Mouse (Mus musculus) embryonic facial prominence, embryonic 14.5 days (tissue): ENCODE results near the gene Ccdc151. TPM values are rescaled to one million over a fixed set of nuclear protein-coding genes. Genes with fewer than 3 reads are reported as not detected.

Source experiments
- ATAC-seq: fragments of 200-750 bp; cut with Nextera tagmentation; 2 replicates; pipeline ENCODE4 v1.8.0; 2017; ENCODE audit warnings: low read depth, moderate number of reproducible peaks, moderate TSS enrichment
- DNase-seq: peaks from one replicate; pipeline ENCODE4 v3.0.0-alpha.2; 2015; ENCODE audit warnings: low spot score
- H3K27ac ChIP-seq: fragments of 300-500 bp; sonication (generic); replicated peaks from 2 replicates; pipeline ENCODE4 v1.5.1; 2014; ENCODE audit warnings: low read depth, mild to moderate bottlenecking, low read length, moderate library complexity
- H3K27me3 ChIP-seq: fragments of 300-500 bp; sonication (generic); replicated peaks from 2 replicates; pipeline ENCODE4 v1.6.1; 2014; ENCODE audit warnings: low read length; ENCODE audit not compliant: control insufficient read depth, insufficient read depth
- H3K36me3 ChIP-seq: fragments of 300-500 bp; sonication (generic); 2 replicates; pipeline ENCODE4 v1.6.1; 2014; ENCODE audit warnings: low read length, mixed read lengths; ENCODE audit not compliant: control insufficient read depth, insufficient read depth
- H3K4me1 ChIP-seq: fragments of 300-500 bp; sonication (generic); 2 replicates; pipeline ENCODE4 v1.6.1; 2014; ENCODE audit warnings: antibody characterized with exemption, low read length; ENCODE audit not compliant: control insufficient read depth, insufficient read depth
- H3K4me2 ChIP-seq: fragments of 300-500 bp; sonication (generic); 2 replicates; pipeline ENCODE4 v1.6.1; 2014; ENCODE audit warnings: low read depth, mild to moderate bottlenecking, low read length, moderate library complexity, mixed read lengths
- H3K4me3 ChIP-seq: fragments of 300-500 bp; sonication (generic); 2 replicates; pipeline ENCODE4 v1.5.1; 2014; ENCODE audit warnings: low read depth, mild to moderate bottlenecking, low read length
- H3K9ac ChIP-seq: fragments of 300-500 bp; sonication (generic); 2 replicates; pipeline ENCODE4 v1.6.1; 2014; ENCODE audit warnings: low read depth, mild to moderate bottlenecking, low read length, moderate library complexity, mixed read lengths
- H3K9me3 ChIP-seq: fragments of 300-500 bp; sonication (generic); 2 replicates; pipeline ENCODE4 v1.6.1; 2016; ENCODE audit warnings: low read length; ENCODE audit not compliant: control insufficient read depth
- WGBS: fragments of 180-500 bp; shearing (Covaris S2); extraction: QIAGEN DNeasy Blood & Tissue Kit; methylation state at CpG from one replicate; pipeline ENCODE4 v1.1.7; 2014; 5-methylcytosine and 5-hydroxymethylcytosine counted together
- polyA plus RNA-seq: library from polyadenylated mRNA; unstranded; fragments of >200 nt; fragmentation: Nextera tagmentation; extraction: Ambion mirVana; gene quantifications from 2 replicates; pipeline ENCODE4 v1.2.1, GENCODE M21; 2014

Ccdc151 gene
- polyA plus RNA-seq, 1 experiment from 2014 or later = 4.8 TPM

DNA sequence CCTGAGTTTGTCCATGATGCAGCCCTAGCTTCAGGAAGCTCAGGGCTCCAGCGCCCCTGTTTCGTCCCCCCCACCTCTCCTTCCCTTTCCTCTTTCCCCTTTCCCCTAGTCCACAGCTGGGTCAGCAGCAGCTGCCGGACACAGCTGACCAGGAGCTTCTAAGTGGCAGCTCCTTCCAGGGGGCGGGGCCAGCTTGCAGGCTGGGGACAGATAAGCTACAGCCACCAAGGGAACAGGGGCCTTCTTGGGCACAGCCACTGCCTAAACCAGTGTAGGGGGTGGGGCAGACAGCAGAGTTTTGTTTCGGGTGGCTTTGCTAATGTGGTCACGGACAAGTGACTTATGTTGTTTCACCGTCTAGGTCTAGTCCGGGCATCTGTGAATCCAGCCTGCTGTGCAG, 39.0 kb downstream of the Ccdc151 start, which contains the start of gene Epor:
TSS of gene Epor (minus strand) at position 90 of the 400 bp plus-strand sequence.
- H3K27ac ChIP-seq = no peak within 1 kb of the TSS
- peak within 1 kb of the TSS; percentile 51 for H3K4me3 ChIP-seq
- no peaks in the 10 kb centered on the region for H3K36me3 ChIP-seq
- H3K9me3 ChIP-seq = no peaks in the 10 kb centered on the region
- ATAC-seq = 0 out of 2 replicates have a peak, but pooled peaks have one; percentile 19
- peaks cover 48% of the 10 kb centered on the region for H3K27me3 ChIP-seq
- WGBS = 18% methylated on average over 5 of the region's 8 CpGs
- H3K4me2 ChIP-seq = peak within 1 kb of the TSS; percentile 91
- H3K4me1 ChIP-seq = peaks cover 8% of the 10 kb centered on the region
- peak within 1 kb of the TSS; percentile 55 for H3K9ac ChIP-seq
- peak; percentile 56 for DNase-seq

DNA sequence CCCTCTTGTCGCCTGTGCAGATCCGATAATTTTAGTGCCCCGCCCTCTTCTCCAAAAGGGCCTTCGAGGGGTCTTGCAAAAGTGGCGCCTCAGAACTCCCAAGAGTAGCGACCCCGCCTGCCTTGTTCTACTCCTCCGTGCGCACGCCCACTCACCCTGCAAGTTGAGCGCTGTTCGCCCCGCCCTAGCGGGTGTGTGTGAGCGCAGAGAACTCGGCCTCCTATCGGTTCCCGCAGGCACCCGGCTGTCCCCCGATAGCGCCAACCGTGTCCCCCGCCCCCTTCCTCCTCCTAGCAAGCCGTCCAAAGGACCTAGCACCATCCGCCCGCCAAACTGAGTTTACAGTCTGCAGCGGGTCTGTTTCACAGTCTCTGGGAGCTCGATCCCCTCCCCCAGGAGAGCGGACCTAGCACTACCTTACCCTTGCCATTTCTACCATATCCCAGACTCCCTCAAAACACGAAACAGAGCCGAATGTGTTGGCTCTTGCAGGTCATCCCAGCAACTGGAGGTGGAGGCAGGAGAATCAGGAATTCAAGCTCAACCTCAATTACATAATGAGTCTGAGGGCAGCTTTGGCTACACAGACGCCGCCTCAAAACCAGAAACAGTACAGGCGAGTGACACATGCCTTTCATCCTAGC, 39.9 kb downstream of the Ccdc151 start:
- Histone ChIP-seq H3K4me1 (peaks cover 8% of the 10 kb centered on the region), H3K36me3 (no peaks in the 10 kb centered on the region), H3K9me3 (no peaks in the 10 kb centered on the region), H3K27me3 (peaks cover 48% of the 10 kb centered on the region), H3K9ac (peak overlapping the region; percentile 55), H3K4me3 (peak overlapping the region; percentile 51), H3K4me2 (peak overlapping the region; percentile 91), H3K27ac (no peak overlapping the region)
- DNase-seq (peak; percentile 88), ATAC-seq (peak; percentile 86)
- WGBS = 2% methylated on average over 27 of the region's 34 CpGs

DNA sequence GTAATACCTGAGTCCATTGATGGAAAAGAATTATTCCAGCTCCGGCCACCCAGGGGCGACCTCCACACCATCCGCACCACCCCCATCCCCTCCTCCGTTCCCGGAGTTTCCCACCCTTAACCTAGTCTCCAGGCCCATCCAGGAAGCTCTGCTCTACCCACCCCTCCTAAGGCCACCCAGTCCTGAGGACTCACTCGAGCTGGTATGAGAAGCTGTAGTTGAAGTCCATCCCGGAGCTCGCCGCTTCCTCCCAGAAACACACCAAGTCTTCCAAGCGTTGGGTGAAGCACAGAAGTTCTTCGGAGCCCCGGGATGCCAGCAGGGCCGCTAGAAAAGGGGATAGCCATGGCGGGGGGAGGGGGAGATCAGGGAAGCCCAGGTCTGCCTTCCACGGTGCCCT, 40.4 kb downstream of the Ccdc151 start:
- Histone ChIP-seq H3K27me3 (peaks cover 48% of the 10 kb centered on the region), H3K9ac (peak overlapping the region; percentile 55), H3K27ac (no peak overlapping the region), H3K4me1 (peaks cover 8% of the 10 kb centered on the region), H3K36me3 (no peaks in the 10 kb centered on the region), H3K4me2 (peak overlapping the region; percentile 91), H3K4me3 (peak overlapping the region; percentile 51), H3K9me3 (no peaks in the 10 kb centered on the region)
- WGBS = 2% methylated on average over 13 of the region's 15 CpGs
- no peak for DNase-seq
- ATAC-seq = no peak

DNA sequence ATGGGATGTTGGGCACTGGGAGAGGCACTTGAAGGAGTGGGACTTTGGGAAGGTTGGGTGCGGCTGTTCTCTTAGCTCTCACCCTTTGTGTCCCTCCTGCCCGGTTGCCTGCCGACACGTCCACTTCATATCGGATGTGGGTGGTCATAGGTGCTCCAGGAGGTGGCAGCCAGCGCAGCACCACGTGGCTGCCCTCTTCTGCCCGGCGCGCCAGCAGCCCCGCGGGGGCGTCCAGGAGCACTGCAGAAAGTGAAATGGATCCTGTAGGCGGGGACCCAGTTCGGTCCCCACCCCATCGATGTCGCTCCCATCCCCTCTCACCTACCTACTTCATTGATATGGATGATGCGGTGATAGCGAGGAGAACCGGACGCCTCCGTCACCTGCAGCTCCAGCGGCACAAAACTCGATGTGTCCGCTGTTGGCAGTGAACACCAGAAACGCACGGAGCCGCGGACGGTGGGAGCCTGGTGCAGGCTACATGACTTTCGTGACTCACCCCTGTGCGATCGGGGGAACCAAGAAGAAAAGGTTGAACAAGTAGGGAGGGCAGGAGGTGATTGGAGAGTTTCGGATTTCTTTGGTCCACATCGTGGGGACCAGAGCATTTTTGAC, 41.0 kb downstream of the Ccdc151 start:
- Histone ChIP-seq H3K9me3 (no peaks in the 10 kb centered on the region), H3K27ac (no peak overlapping the region), H3K4me3 (peak overlapping the region; percentile 51), H3K4me2 (peak overlapping the region; percentile 91), H3K9ac (peak overlapping the region; percentile 14; the same call in 1 of the 2 replicates), H3K36me3 (no peaks in the 10 kb centered on the region), H3K4me1 (peaks cover 10% of the 10 kb centered on the region), H3K27me3 (peaks cover 48% of the 10 kb centered on the region)
- ATAC-seq (no peak), DNase-seq (no peak)
- 2% methylated on average over 28 of the region's 35 CpGs for WGBS

DNA sequence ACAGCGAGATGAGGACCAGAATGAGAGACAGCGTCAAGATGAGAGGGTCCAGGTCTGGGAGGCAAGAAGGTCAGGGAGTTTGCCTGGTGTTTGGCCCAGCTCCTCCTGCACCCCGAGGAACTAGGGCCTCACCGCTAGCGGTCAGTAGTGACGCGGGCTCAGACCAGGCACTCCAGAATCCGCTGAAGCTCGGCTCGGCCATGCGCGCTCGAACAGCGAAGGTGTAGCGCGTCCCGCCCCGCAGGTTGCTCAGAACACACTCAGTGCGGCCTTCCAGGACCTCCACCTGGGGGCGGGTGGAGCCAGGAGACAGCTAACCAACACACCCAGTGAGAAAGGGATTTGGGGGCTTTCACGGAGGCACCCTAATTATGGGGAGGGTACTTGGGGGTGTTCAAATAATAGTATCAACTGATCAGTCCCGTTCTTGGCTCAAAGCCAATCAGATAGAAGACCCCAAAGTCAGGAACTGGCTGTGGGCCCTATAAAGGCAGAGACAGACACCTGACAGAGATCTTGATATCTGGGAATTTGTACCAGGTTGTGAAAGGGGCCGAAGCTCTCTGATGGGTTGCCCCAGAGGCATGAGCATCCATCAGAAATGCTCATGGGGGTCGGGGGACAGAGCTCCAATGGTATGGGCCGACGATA, 41.8 kb downstream of the Ccdc151 start:
- no peak overlapping the region for H3K4me2 ChIP-seq
- no peak for DNase-seq
- ATAC-seq = no peak
- no peak overlapping the region for H3K9ac ChIP-seq
- no peaks in the 10 kb centered on the region for H3K36me3 ChIP-seq
- WGBS = 10% methylated on average over 26 of the region's 26 CpGs
- peaks cover 48% of the 10 kb centered on the region for H3K27me3 ChIP-seq
- H3K9me3 ChIP-seq = no peaks in the 10 kb centered on the region
- H3K27ac ChIP-seq = no peak overlapping the region
- peaks cover 13% of the 10 kb centered on the region for H3K4me1 ChIP-seq
- H3K4me3 ChIP-seq = no peak overlapping the region

DNA sequence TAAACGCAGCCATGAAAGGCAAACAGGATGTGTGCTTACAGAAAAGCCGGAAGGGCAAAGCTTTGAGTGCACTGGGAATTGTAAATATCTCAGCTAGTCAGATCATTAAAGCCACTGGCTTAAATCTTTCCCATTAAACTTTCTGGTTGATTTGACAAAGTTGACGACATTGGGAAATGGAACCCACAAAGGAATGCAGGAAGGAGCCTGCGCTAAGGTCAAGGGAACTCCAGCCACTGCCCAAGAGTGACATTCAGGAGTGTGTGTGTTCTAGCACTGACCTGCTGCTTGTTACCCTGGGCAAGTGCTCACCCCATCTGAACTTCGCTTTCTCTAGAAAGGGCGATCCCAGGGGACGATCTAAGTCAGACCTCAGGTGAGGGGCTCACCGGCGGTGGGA, 42.3 kb downstream of the Ccdc151 start:
- 52% methylated on average over 9 of the region's 9 CpGs for WGBS
- DNase-seq (no peak), ATAC-seq (no peak)
- Histone ChIP-seq H3K9me3 (no peaks in the 10 kb centered on the region), H3K4me3 (no peak overlapping the region), H3K9ac (no peak overlapping the region), H3K4me1 (peaks cover 13% of the 10 kb centered on the region), H3K27ac (no peak overlapping the region), H3K4me2 (no peak overlapping the region), H3K27me3 (peaks cover 48% of the 10 kb centered on the region), H3K36me3 (no peaks in the 10 kb centered on the region)

DNA sequence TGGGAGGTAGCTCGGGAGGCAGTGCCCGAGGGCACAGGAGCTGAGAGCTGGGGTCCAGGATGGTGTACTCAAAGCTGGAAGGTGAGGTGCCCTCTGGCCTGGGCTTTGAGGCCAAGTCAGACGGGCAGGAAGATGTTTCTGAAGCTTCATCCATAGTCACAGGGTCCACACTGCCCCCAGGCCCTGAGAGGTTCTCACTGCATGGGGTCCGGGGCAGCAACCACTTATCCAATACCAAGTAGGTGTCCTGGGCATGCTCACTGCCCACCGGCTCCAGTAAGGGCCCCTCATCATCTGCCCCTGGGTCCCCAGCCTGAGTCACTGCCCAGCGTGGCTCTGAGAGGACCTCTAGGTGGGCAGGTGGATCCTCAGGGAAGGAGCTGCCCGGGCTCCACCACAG, 43.2 kb downstream of the Ccdc151 start:
- Histone ChIP-seq H3K27me3 (peaks cover 48% of the 10 kb centered on the region), H3K4me3 (no peak overlapping the region), H3K4me2 (no peak overlapping the region), H3K36me3 (no peaks in the 10 kb centered on the region), H3K9me3 (no peaks in the 10 kb centered on the region), H3K27ac (no peak overlapping the region), H3K9ac (no peak overlapping the region), H3K4me1 (peaks cover 13% of the 10 kb centered on the region)
- no peak for ATAC-seq
- 88% methylated on average over 7 of the region's 7 CpGs for WGBS
- no peak for DNase-seq

DNA sequence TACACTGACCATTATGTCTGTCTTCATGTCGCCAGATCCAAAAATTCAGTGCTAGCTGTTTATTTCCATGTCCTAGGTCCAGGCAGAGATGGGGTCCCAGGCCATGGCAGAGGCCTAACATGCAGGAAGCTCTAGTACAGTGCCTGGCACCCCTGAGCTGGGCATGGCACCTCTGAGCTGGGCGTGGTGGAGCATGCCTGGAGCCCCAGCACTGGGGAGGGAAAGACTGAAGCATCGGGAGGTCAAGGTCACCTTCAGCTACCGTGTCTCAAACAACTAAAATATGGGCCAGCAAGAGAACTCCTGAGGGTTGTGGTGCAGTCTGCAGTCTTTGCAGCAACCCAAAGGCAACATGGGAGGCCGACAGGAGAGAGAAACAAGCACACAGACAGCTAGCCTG, 44.1 kb downstream of the Ccdc151 start:
- Histone ChIP-seq H3K36me3 (no peaks in the 10 kb centered on the region), H3K9ac (no peak overlapping the region), H3K9me3 (no peaks in the 10 kb centered on the region), H3K4me3 (no peak overlapping the region), H3K27me3 (peaks cover 42% of the 10 kb centered on the region), H3K4me1 (peaks cover 13% of the 10 kb centered on the region), H3K4me2 (no peak overlapping the region), H3K27ac (no peak overlapping the region)
- ATAC-seq (no peak), DNase-seq (no peak)
- 79% methylated on average over 5 of the region's 5 CpGs for WGBS
